Mouse (Mus musculus) liver, adult 2 months (tissue): ENCODE measurements around the gene Uba3.

Experiments
- CTCF ChIP-seq: fragments of 200-500 bp; IDR thresholded peaks from 2 replicates; pipeline ENCODE4 v1.5.1; 2011; ENCODE audit warnings: low read depth, low read length, control low read depth
- POLR2A ChIP-seq: fragments of 200-500 bp; IDR thresholded peaks from 2 replicates; pipeline ENCODE4 v1.6.1; 2011; ENCODE audit warnings: low read length, control low read depth; ENCODE audit not compliant: insufficient read depth; ENCODE audit errors: extremely low read depth

DNA sequence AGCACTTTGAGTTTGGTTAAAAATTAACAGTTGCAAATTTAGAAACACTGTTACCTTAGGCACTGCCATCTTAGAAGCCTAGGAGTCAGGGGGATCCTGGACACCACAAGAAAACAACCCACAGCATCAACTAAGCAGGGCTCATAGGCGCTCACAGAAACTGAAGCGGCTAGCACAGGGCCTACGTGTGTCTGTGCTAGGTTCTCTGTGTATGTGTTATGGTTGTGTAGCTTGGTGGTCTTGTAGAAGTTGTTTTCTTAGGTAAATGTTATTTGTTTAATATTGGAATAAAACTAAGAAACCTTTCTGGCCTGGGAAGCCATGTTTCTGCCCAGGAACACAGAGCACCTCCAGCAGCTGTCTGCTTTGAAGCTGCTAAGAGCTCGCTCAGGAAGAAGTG, 4.3 kb upstream of the Uba3 start:
- TF ChIP-seq POLR2A = no peak
- no peak for TF ChIP-seq CTCF
